Mouse (Mus musculus) kidney, adult 2 months (tissue): ENCODE measurements at regions not wholly inside any gene's neighbourhood (a gene's known extent, or its start where the extent isn't known, plus 50 kb on each side); places are given as distances from the start of the nearest gene placed in this dataset.

Experiments used
- DNase-seq: peaks from one replicate; pipeline ENCODE4 v3.0.0; 2021
- H3K27ac ChIP-seq: fragments of 200-500 bp; 2 replicates; pipeline ENCODE4 v1.5.1; 2012; ENCODE audit warnings: low read depth, low read length, control low read depth, inconsistent platforms; ENCODE audit not compliant: insufficient read depth
- H3K27me3 ChIP-seq: fragments of 200-500 bp; replicated peaks from 2 replicates; pipeline ENCODE4 v1.6.1; 2012; ENCODE audit warnings: mild to moderate bottlenecking, moderate library complexity, low read length, inconsistent platforms; ENCODE audit not compliant: control insufficient read depth, insufficient read depth
- H3K36me3 ChIP-seq: fragments of 200-500 bp; 2 replicates; pipeline ENCODE4 v1.6.1; 2012; ENCODE audit warnings: mild to moderate bottlenecking, moderate library complexity, low read length, inconsistent platforms; ENCODE audit not compliant: control insufficient read depth, insufficient read depth
- H3K4me1 ChIP-seq: fragments of 200-500 bp; 2 replicates; pipeline ENCODE4 v1.6.1; 2011; ENCODE audit warnings: low read length; ENCODE audit not compliant: control insufficient read depth, insufficient read depth
- H3K4me3 ChIP-seq: fragments of 200-500 bp; 2 replicates; pipeline ENCODE4 v1.5.1; 2011; ENCODE audit warnings: mild to moderate bottlenecking, low read depth, low read length, control low read depth; ENCODE audit not compliant: insufficient read depth
- CTCF ChIP-seq: fragments of 200-500 bp; conservative IDR thresholded peaks from 2 replicates; pipeline ENCODE4 v1.5.1; 2011; ENCODE audit warnings: low read depth, mild to moderate bottlenecking, control low read depth, low read length, moderate library complexity, mixed read lengths; ENCODE audit not compliant: insufficient read depth, insufficient read length
- POLR2A ChIP-seq: fragments of 200-500 bp; IDR thresholded peaks from one replicate; pipeline ENCODE4 v1.6.1; 2011; ENCODE audit warnings: low read depth, low read length, control low read depth
- WGBS: fragments of 180-500 bp; shearing (Covaris S2); methylation state at CpG from one replicate; pipeline ENCODE4 v1.1.7; 2018; 5-methylcytosine and 5-hydroxymethylcytosine counted together

GRCm38 (mm10) chr4:125391269-125391668 lies 99.2 kb upstream of the Grik3 start:
- H3K4me3 ChIP-seq, result no peak overlapping the region
- no peak for DNase-seq
- no peaks in the 10 kb centered on the region for H3K27me3 ChIP-seq
- 57% methylated on average over 6 of the region's 6 CpGs for WGBS
- no peaks in the 10 kb centered on the region for H3K4me1 ChIP-seq
- H3K27ac ChIP-seq, result no peak overlapping the region
- TF ChIP-seq POLR2A (no peak), CTCF (no peak)
- H3K36me3 ChIP-seq, result no peaks in the 10 kb centered on the region

- Histone ChIP-seq H3K4me3 (no peak overlapping the region), H3K4me1 (no peaks in the 10 kb centered on the region), H3K27ac (no peak overlapping the region), H3K36me3 (no peaks in the 10 kb centered on the region), H3K27me3 (no peaks in the 10 kb centered on the region)
- TF ChIP-seq CTCF (no peak), POLR2A (no peak)
- DNase-seq, result no peak
- 33% methylated on average over 4 of the region's 4 CpGs for WGBS
Measured at GRCm38 (mm10) chr4:125385811-125386210, 104.7 kb upstream of the Grik3 start.

GRCm38 (mm10) chr4:125364011-125364410 lies 126.5 kb upstream of the Grik3 start:
- H3K27me3 ChIP-seq, result no peaks in the 10 kb centered on the region
- TF ChIP-seq POLR2A, result no peak
- no peak for TF ChIP-seq CTCF
- DNase-seq, result no peak
- no peak overlapping the region for H3K4me3 ChIP-seq
- H3K27ac ChIP-seq, result no peak overlapping the region
- no peaks in the 10 kb centered on the region for H3K36me3 ChIP-seq
- no peaks in the 10 kb centered on the region for H3K4me1 ChIP-seq
- 31% methylated on average over 9 of the region's 9 CpGs for WGBS

GRCm38 (mm10) chr4:125361611-125362520 lies 128.6 kb upstream of the Grik3 start:
- no peaks in the 10 kb centered on the region for H3K27me3 ChIP-seq
- TF ChIP-seq POLR2A, result no peak
- no peak for TF ChIP-seq CTCF
- H3K4me3 ChIP-seq, result no peak overlapping the region
- no peaks in the 10 kb centered on the region for H3K36me3 ChIP-seq
- WGBS, result 63% methylated on average over 18 of the region's 18 CpGs
- no peak overlapping the region for H3K27ac ChIP-seq
- H3K4me1 ChIP-seq, result no peaks in the 10 kb centered on the region
- DNase-seq, result no peak

- no peaks in the 10 kb centered on the region for H3K4me1 ChIP-seq
- TF ChIP-seq POLR2A, result no peak
- TF ChIP-seq CTCF, result no peak
- H3K27ac ChIP-seq, result no peak overlapping the region
- H3K36me3 ChIP-seq, result no peaks in the 10 kb centered on the region
- no peak for DNase-seq
- H3K27me3 ChIP-seq, result no peaks in the 10 kb centered on the region
- no peak overlapping the region for H3K4me3 ChIP-seq
- 79% methylated on average over 2 of the region's 2 CpGs for WGBS
Measured at GRCm38 (mm10) chr4:125358356-125358755, 132.1 kb upstream of the Grik3 start.

GRCm38 (mm10) chr4:125356441-125356840 lies 134.1 kb upstream of the Grik3 start:
- H3K36me3 ChIP-seq, result no peaks in the 10 kb centered on the region
- H3K27me3 ChIP-seq, result no peaks in the 10 kb centered on the region
- no peak overlapping the region for H3K27ac ChIP-seq
- H3K4me1 ChIP-seq, result no peaks in the 10 kb centered on the region
- 20% methylated on average over 8 of the region's 8 CpGs for WGBS
- no peak overlapping the region for H3K4me3 ChIP-seq
- DNase-seq, result no peak
- no peak for TF ChIP-seq CTCF
- no peak for TF ChIP-seq POLR2A

GRCm38 (mm10) chr4:125354742-125355141 lies 135.8 kb upstream of the Grik3 start:
- H3K27ac ChIP-seq, result no peak overlapping the region
- TF ChIP-seq CTCF, result no peak
- no peak for TF ChIP-seq POLR2A
- DNase-seq, result no peak

More at GRCm38 (mm10) chr4:125354742-125355141, 135.8 kb upstream of the Grik3 start:
- Histone ChIP-seq H3K27me3 (no peaks in the 10 kb centered on the region), H3K4me1 (no peaks in the 10 kb centered on the region), H3K4me3 (no peak overlapping the region), H3K36me3 (no peaks in the 10 kb centered on the region)
- WGBS, result 37% methylated on average over 3 of the region's 3 CpGs
